Mouse (Mus musculus) midbrain, embryonic 11.5 days (tissue): ENCODE results near the gene E2f6. TPM values are rescaled to one million over a fixed set of nuclear protein-coding genes. Genes with fewer than 3 reads are reported as not detected.

Experiments
- ATAC-seq: fragments of 200-750 bp; cut with Nextera tagmentation; 2 replicates; pipeline ENCODE4 v1.8.0; 2017; ENCODE audit warnings: moderate TSS enrichment, moderate library complexity; ENCODE audit not compliant: low FRiP score
- DNase-seq: peaks from one replicate; pipeline ENCODE4 v3.0.0; 2015; ENCODE audit warnings: low spot score; ENCODE audit errors: missing footprints
- H3K27ac ChIP-seq: fragments of 300-500 bp; sonication (generic); 2 replicates; pipeline ENCODE4 v1.5.1; 2014; ENCODE audit warnings: low read depth, low read length
- H3K27me3 ChIP-seq: fragments of 300-500 bp; sonication (generic); 2 replicates; pipeline ENCODE4 v1.6.1; 2014; ENCODE audit warnings: mild to moderate bottlenecking, low read length, moderate library complexity, mixed read lengths; ENCODE audit not compliant: control insufficient read depth, insufficient read depth
- H3K36me3 ChIP-seq: fragments of 300-500 bp; sonication (generic); 2 replicates; pipeline ENCODE4 v1.6.1; 2014; ENCODE audit warnings: mild to moderate bottlenecking, low read length, moderate library complexity, mixed read lengths; ENCODE audit not compliant: control insufficient read depth, insufficient read depth
- H3K4me1 ChIP-seq: fragments of 300-500 bp; sonication (generic); 2 replicates; pipeline ENCODE4 v1.6.1; 2014; ENCODE audit warnings: low read length; ENCODE audit not compliant: control insufficient read depth, insufficient read depth
- H3K4me2 ChIP-seq: fragments of 300-500 bp; sonication (generic); 2 replicates; pipeline ENCODE4 v1.6.1; 2014; ENCODE audit warnings: mild to moderate bottlenecking, moderate library complexity
- H3K4me3 ChIP-seq: fragments of 300-500 bp; sonication (generic); 2 replicates; pipeline ENCODE4 v1.5.1; 2014; ENCODE audit warnings: low read depth, low read length
- H3K9ac ChIP-seq: fragments of 300-500 bp; sonication (generic); 2 replicates; pipeline ENCODE4 v1.6.1; 2014; ENCODE audit warnings: low read length
- H3K9me3 ChIP-seq: fragments of 300-500 bp; sonication (generic); 2 replicates; pipeline ENCODE4 v1.6.1; 2016; ENCODE audit warnings: low read length; ENCODE audit not compliant: control insufficient read depth
- WGBS: fragments of 180-500 bp; shearing (Covaris S2); extraction: QIAGEN DNeasy Blood & Tissue Kit; methylation state at CpG from one replicate; pipeline ENCODE4 v1.1.7; 2014; 5-methylcytosine and 5-hydroxymethylcytosine counted together
- polyA plus RNA-seq: library from polyadenylated mRNA; unstranded; fragments of >200 nt; fragmentation: Nextera tagmentation; extraction: Ambion mirVana; gene quantifications from 2 replicates; pipeline ENCODE4 v1.2.1, GENCODE M21; 2014

E2f6 gene
- polyA plus RNA-seq, 1 experiment from 2014 or later = 85.1 TPM

GRCm38 (mm10) chr12:16775351-16775750 lies 35.4 kb upstream of the E2f6 start:
- no peak for ATAC-seq

GRCm38 (mm10) chr12:16778523-16778922 lies 32.2 kb upstream of the E2f6 start:
- no peak for DNase-seq
- 74% methylated on average over 5 of the region's 5 CpGs for WGBS

More at GRCm38 (mm10) chr12:16775351-16775750, 35.4 kb upstream of the E2f6 start:
- no peak overlapping the region for H3K4me2 ChIP-seq
- 89% methylated on average over 3 of the region's 3 CpGs for WGBS
- H3K9ac ChIP-seq = no peak overlapping the region
- no peak for DNase-seq
- no peak overlapping the region for H3K4me3 ChIP-seq
- H3K9me3 ChIP-seq = no peaks in the 10 kb centered on the region; the same call in 1 of the 2 replicates
- H3K36me3 ChIP-seq = no peaks in the 10 kb centered on the region
- H3K27me3 ChIP-seq = no peaks in the 10 kb centered on the region
- no peaks in the 10 kb centered on the region for H3K4me1 ChIP-seq
- no peak overlapping the region for H3K27ac ChIP-seq

GRCm38 (mm10) chr12:16779165-16779564 lies 31.6 kb upstream of the E2f6 start:
- H3K4me2 ChIP-seq = no peak overlapping the region
- H3K4me1 ChIP-seq = no peaks in the 10 kb centered on the region
- ATAC-seq = no peak
- H3K27me3 ChIP-seq = no peaks in the 10 kb centered on the region
- H3K9me3 ChIP-seq = no peaks in the 10 kb centered on the region; the same call in 1 of the 2 replicates
- H3K9ac ChIP-seq = no peak overlapping the region
- DNase-seq = no peak
- no peak overlapping the region for H3K4me3 ChIP-seq
- H3K27ac ChIP-seq = no peak overlapping the region
- WGBS = 60% methylated on average over 2 of the region's 2 CpGs
- H3K36me3 ChIP-seq = peaks cover 5% of the 10 kb centered on the region; the same call in 1 of the 2 replicates

More at GRCm38 (mm10) chr12:16778523-16778922, 32.2 kb upstream of the E2f6 start:
- Histone ChIP-seq H3K27ac (no peak overlapping the region), H3K36me3 (peaks cover 2% of the 10 kb centered on the region; the same call in 1 of the 2 replicates), H3K9ac (no peak overlapping the region), H3K4me2 (no peak overlapping the region), H3K4me3 (no peak overlapping the region), H3K4me1 (no peaks in the 10 kb centered on the region), H3K9me3 (no peaks in the 10 kb centered on the region; the same call in 1 of the 2 replicates), H3K27me3 (no peaks in the 10 kb centered on the region)
- ATAC-seq = no peak

GRCm38 (mm10) chr12:16780320-16780719 lies 30.4 kb upstream of the E2f6 start:
- Histone ChIP-seq H3K27me3 (no peaks in the 10 kb centered on the region), H3K36me3 (peaks cover 7% of the 10 kb centered on the region; the same call in 1 of the 2 replicates), H3K9ac (no peak overlapping the region), H3K4me1 (no peaks in the 10 kb centered on the region), H3K4me3 (no peak overlapping the region), H3K27ac (no peak overlapping the region), H3K4me2 (no peak overlapping the region), H3K9me3 (no peaks in the 10 kb centered on the region; the same call in 1 of the 2 replicates)
- WGBS = 79% methylated on average over 3 of the region's 3 CpGs
- no peak for DNase-seq
- ATAC-seq = no peak

DNA sequence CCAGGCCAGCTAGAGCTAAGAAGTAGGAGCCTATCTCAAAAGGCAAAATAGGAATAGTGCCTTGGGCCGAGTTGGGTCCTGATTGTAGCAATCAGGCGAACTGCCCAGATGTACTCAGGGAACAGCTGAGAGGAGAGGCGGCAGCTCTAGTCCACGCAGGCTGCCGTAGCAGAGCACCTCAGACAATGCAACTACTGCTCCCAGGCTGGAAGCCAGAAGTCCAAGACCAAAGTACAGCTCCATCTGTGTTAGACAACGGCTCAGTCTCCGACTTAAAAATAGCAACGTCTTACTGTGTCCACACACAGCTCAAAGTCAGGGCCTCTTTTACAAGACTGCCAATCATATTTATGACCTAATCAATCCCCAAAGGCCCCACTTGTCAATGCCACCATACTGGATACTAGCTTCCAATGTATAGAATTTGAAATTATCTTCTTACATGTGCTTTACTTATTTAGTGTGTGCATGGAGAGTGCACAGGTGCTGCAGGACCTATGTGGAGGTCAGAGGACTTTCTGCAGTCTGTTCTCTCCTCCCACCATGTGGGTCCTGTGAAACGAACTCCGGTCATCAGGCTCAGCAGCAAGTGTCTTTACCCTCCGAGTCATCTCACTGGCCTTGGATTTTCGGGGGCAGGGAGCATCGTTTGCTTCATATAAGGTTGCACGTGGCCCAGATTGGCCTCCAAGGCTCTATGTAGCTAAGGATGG lies 29.6 kb upstream of the E2f6 start:
- Histone ChIP-seq H3K4me2 (no peak overlapping the region), H3K9me3 (no peaks in the 10 kb centered on the region; the same call in 1 of the 2 replicates), H3K36me3 (peaks cover 7% of the 10 kb centered on the region; the same call in 1 of the 2 replicates), H3K9ac (no peak overlapping the region), H3K4me1 (no peaks in the 10 kb centered on the region), H3K27ac (no peak overlapping the region), H3K27me3 (no peaks in the 10 kb centered on the region), H3K4me3 (no peak overlapping the region)
- WGBS = 89% methylated on average over 14 of the region's 14 CpGs
- no peak for DNase-seq
- ATAC-seq = no peak

DNA sequence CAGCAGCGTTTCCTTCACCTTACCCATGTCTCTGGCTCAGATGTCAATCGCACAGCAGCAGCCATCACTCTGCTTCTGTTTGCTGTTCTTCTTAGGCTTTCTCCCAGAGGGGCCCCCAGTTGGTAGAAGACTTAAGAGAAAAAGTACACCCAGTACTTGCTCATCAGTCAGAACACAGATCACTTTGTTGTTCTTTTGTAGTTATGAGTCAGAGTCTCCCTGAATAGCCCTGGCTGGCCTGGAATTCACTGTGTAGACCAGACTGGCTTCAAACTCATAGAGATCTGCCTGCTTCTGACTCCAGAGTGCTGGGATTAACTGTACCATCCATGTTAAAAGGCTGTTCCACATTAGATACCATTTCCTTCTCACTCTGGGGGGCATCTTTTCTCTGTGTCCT lies 22.2 kb upstream of the E2f6 start:
- no peak for DNase-seq
- Histone ChIP-seq H3K9ac (peak overlapping the region; percentile 27; the same call in 1 of the 2 replicates), H3K4me2 (no peak overlapping the region), H3K4me1 (peaks cover 26% of the 10 kb centered on the region), H3K4me3 (no peak overlapping the region), H3K36me3 (peaks cover 4% of the 10 kb centered on the region; the same call in 1 of the 2 replicates), H3K27ac (peak overlapping the region; percentile 30), H3K27me3 (no peaks in the 10 kb centered on the region), H3K9me3 (no peaks in the 10 kb centered on the region)
- no peak for ATAC-seq
- 31% methylated on average over 2 of the region's 2 CpGs for WGBS

- Histone ChIP-seq H3K9ac (no peak overlapping the region), H3K4me1 (peaks cover 26% of the 10 kb centered on the region), H3K27me3 (no peaks in the 10 kb centered on the region), H3K4me2 (no peak overlapping the region), H3K27ac (peak overlapping the region; percentile 78; the same call in 1 of the 2 replicates), H3K36me3 (0 out of 2 replicates have a peak, but pooled peaks cover 2% of the 10 kb centered on the region), H3K9me3 (no peaks in the 10 kb centered on the region), H3K4me3 (no peak overlapping the region)
- 10% methylated on average over 1 of the region's 1 CpGs for WGBS
- peak; percentile 91 for DNase-seq
- ATAC-seq = peak; percentile 31; the same call in 1 of the 2 replicates
These were observed 21.6 kb upstream of the E2f6 start for GRCm38 (mm10) chr12:16789199-16789598.

DNA sequence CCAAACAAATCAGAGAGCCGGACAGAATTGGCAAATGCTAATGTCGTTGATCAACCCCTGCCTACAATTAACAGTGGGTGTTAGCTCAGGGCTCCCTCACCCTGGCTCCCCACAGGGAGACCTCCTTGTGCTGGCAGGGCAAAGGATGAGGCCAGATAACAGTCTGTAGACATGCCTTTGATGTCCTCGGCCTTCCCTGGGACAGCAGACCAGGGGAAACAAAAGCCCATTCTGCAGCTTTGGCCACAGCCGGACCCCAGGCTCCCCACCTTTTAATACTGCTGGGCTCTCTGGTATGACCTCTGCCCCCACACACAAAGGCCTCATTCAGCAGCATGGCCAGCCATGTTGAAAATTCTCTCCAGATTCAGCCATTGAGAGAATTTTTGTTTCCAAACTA lies 21.0 kb upstream of the E2f6 start:
- peak; percentile 94 for DNase-seq
- Histone ChIP-seq H3K27me3 (no peaks in the 10 kb centered on the region), H3K27ac (peak overlapping the region; percentile 78), H3K9me3 (no peaks in the 10 kb centered on the region), H3K4me2 (peak overlapping the region; percentile 24), H3K36me3 (no peaks in the 10 kb centered on the region), H3K9ac (no peak overlapping the region), H3K4me1 (peaks cover 26% of the 10 kb centered on the region), H3K4me3 (no peak overlapping the region)
- WGBS = 1% methylated on average over 4 of the region's 4 CpGs
- peak; percentile 89 for ATAC-seq

DNA sequence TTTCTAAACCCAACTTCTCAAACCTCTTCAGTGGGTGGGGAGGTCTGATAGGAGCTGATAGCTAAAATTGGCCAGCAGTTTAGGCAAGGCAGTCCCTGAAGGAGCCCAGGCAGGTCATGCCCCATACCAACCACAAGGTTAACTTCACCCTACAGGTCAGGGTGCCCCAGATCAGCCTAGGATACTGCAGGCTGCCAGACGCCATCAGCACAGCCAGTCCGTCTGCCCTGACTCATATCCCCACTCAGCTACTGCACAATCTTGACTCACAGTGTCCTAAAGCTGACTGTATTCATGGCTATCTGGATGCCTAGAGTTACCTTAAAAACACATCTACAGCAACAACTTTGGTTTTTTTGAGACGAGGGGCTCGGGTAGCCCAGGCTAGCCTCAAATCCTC lies 20.3 kb upstream of the E2f6 start:
- 25% methylated on average over 4 of the region's 4 CpGs for WGBS
- Histone ChIP-seq H3K9me3 (no peaks in the 10 kb centered on the region), H3K9ac (peak overlapping the region; percentile 41), H3K27ac (peak overlapping the region; percentile 86), H3K4me3 (no peak overlapping the region), H3K4me2 (peak overlapping the region; percentile 13; the same call in 1 of the 2 replicates), H3K27me3 (no peaks in the 10 kb centered on the region), H3K36me3 (no peaks in the 10 kb centered on the region), H3K4me1 (peaks cover 26% of the 10 kb centered on the region)
- DNase-seq (peak; percentile 90), ATAC-seq (peak; percentile 70)
